Mouse (Mus musculus) cerebellum, adult 9-10 months (tissue): ENCODE data around the gene Gm1113.

Experiments used
- DNase-seq: peaks from one replicate; pipeline ENCODE4 v3.0.0; 2022

Gene Gm1113

DNA sequence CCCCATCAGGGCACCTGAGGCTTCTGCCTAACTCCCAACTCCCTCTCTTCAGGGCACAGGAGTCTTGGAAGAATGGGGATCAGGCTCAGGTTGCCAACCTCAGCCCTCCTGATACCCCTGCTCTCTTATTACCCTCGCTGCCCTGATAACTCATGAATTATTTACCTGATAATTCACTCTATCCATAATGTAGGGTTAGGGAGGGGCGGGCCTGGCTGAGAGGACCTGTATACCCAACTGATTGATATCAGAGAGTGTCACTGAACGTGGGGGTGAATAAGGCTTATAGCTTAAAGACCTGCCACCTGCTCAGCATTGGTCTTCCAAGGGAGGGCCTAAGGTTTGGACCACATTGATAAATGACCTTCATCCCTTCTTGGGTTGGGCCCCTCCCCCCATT lies at the start of gene Gm1113:
Gm1113 (minus strand) TSS at position 101 of the 400 bp plus-strand sequence.
- no peak for DNase-seq

- DNase-seq: no peak
These were observed 46.6 kb upstream of the Gm1113 start for GRCm38 (mm10) chr9:35564536-35565240.

DNA sequence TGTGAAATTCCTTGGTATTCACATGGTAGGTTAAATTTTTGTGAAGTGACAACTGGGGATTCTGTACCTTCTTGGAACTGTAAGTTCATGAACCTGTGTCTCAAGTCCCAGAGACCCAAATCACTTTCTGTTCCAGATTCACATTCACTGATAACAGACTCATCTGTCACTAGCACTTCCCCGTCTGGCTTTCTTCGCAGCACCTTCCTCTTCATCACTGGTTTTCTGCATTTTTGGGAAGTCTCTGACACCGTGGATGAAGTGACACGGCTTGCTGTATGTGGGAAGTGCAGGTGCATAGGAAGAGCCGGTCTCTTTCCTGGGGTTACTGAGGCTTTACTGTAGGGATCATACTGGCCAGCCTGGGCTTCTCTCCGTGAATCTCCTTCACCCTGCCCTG lies 43.5 kb upstream of the Gm1113 start:
- DNase-seq: no peak

DNA sequence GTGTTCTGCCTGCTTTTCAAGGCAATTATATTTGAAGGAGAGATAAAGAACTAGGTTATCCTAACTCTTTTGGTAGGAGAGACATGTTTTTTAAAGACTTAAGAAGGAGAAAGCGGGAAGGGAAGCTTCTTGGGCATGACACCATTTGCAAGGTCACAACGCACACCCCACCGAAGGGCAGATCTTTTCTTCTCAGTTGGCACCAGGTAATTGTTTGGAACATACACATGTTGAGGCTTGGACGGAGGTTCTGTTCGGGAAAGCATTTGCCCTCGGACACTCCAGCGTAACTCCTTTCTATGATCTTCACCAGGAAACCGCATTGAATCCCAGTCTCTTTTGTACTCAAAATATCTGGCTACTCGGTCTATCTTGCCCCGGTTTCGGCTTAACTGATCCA lies 43.0 kb upstream of the Gm1113 start:
- DNase-seq: peak; percentile 32

GRCm38 (mm10) chr9:35559009-35559890 lies 41.2 kb upstream of the Gm1113 start:
- DNase-seq: peak; percentile 88

DNA sequence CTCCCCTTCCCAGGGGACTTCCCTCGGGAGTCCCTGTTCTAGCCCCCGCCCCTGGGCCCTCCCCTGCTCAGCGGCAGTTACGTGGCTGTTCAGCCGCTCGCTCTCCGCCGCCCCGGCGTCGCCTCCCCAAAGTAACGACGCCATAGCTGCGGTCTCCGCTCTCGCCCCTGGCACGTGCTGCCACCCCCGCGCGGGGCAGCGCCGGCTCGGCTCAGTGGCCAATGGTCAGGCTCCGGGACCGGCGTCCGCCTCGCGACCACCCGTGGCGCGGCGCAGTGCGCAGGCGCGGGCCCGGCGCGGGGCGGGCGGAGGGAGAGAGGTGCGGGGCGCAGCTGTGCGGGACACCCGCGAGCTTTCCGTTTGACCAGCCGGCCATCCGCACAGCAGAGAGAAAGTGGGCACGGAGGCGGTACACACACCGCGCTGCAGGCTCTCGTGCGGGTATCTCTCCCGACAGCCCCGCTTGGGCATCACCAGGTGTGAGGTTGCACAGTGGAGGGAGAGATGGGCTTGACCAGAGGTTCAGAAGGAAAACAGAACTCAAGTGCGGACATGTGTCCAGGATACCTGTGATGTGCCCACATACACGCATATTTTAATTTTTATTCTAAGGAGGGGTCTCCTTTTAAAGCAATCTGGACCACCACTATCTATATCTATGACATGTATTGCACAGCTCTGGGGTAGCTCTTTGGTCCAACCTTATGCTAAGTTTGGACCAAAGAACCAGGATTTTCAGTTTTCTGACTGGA lies 40.4 kb upstream of the Gm1113 start, which contains the start of the genes Ddx25 and Pus3:
Ddx25 (minus strand) TSS at position 272 of the 752 bp plus-strand sequence.
Pus3 (plus strand) TSS at position 339 of the 752 bp plus-strand sequence.
- peak; percentile 90 for DNase-seq

GRCm38 (mm10) chr9:35556494-35557102 lies 38.5 kb upstream of the Gm1113 start:
- no peak for DNase-seq

GRCm38 (mm10) chr9:35548455-35548854 lies 30.4 kb upstream of the Gm1113 start:
- no peak for DNase-seq

GRCm38 (mm10) chr9:35546745-35547144 lies 28.7 kb upstream of the Gm1113 start:
- DNase-seq: no peak

DNA sequence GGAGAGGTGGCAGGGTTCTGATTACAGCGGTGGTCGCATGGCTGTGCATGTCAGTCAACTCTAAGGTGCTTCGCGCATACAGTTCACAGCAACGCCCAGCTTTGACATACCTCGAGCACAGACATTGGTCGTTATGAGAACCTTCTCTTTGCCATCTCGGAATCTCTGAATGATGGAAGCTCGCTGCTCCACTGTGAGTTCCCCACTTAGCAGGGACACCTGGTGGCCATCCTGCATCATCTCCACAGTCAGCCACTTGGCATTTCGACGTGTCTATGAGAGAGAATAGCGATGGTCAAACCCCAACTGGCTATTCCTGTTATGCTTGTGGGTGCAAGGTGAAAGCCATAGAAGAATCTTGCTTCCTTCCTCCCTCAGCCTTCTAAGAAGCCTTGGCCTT lies 27.6 kb upstream of the Gm1113 start:
- DNase-seq: no peak

DNA sequence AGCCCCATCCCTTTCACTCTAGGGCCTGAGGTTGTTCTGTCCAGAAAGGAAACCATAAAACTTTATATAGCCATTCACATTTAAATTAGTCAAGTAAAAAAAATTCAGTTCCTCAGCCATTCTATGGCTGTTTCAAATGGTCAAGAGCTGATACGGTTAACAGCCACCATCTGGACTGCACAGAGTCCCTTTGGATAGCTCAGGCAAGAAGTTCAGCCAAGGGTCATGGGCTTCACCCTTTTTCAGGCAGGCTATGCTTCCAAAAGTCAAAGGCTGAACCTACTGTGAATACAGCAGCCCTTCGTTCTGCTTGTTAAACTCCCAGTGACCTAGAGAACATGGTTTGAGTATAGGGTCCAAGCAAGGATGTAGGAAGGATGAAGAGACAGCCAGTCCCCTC lies 26.6 kb upstream of the Gm1113 start:
- DNase-seq: no peak

- DNase-seq: no peak
These were observed 25.2 kb upstream of the Gm1113 start for GRCm38 (mm10) chr9:35543099-35543860.

GRCm38 (mm10) chr9:35541941-35542340 lies 23.9 kb upstream of the Gm1113 start:
- DNase-seq: no peak

- peak; percentile 80 for DNase-seq
These were observed 23.4 kb upstream of the Gm1113 start for GRCm38 (mm10) chr9:35541488-35541887.

GRCm38 (mm10) chr9:35541024-35541423 lies 23.0 kb upstream of the Gm1113 start:
- DNase-seq: no peak

GRCm38 (mm10) chr9:35539001-35539750 lies 21.1 kb upstream of the Gm1113 start:
- no peak for DNase-seq

- DNase-seq: no peak
These were observed 17.8 kb upstream of the Gm1113 start for GRCm38 (mm10) chr9:35535876-35536275.

GRCm38 (mm10) chr9:35535110-35535509 lies 17.0 kb upstream of the Gm1113 start:
- peak; percentile 78 for DNase-seq

DNA sequence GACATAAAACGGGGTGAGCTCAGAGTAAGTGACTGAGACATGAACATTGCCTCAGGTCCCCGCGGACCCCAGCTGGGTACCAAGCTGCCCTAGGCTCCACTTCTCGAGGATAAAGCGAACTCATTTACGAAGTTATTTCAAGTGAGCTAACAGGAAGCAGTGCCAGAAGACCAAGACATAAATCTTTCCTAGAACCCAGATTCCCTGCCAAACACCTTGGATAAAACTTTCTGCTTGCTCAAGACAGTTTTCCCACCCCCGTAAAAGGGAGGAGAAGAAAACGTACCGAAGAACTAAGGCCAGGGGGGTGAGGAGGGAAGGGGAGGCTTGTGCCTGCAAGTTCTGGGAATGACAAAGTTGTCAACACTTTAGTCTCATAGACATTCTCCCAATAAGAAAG lies 15.2 kb upstream of the Gm1113 start:
- no peak for DNase-seq

- no peak for DNase-seq
These were observed 11.7 kb upstream of the Gm1113 start for GRCm38 (mm10) chr9:35529796-35530195.

- no peak for DNase-seq
These were observed 11.1 kb upstream of the Gm1113 start for GRCm38 (mm10) chr9:35529141-35529540.
